Comparison of ENCODE assay signal across 9 mouse cellular contexts in the genomic region with DNA sequence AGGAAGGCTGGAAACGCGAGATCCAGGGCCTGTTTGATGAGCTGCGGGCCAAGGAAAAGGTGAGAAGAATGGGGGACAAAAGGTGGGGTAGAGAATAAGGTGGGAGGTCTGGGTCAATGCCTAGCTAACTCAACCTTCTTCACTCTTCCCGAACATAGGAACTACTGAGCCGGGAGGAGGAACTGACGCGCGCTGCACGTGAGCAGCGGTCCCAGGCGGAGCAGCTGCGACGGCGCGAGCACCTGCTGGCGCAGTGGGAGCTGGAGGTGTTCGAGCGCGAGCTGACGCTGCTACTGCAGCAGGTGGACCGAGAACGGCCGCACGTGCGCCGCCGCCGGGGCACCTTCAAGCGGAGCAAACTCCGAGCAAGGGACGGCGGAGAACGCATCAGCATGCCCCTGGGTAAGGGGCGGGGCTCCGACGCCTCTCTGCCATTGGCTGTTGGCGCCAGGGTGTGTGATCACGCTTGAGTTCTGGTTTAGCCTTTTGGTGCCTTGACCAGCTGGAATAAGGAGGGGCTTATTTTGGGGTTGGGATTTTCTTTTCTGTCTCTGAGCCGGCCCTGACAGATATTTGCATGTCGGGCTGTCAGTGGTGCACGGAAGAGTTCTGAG. TPM values are rescaled to one million over a fixed set of nuclear protein-coding genes. Genes with fewer than 3 reads are reported as not detected.
DNase-seq lines count a peak whose midpoint lies in the region; ATAC-seq and TF ChIP-seq lines count a peak whose summit lies in the region.
"Had no signal": no experiment of that assay in that cellular context is flagged by ENCODE, and none has a peak within 500 bp of the region (broad histone marks: within the 10 kb centered on the region; RNA-seq: fewer than 3 reads in every experiment).

No protein-coding gene starts in this region.

- peaks cover 81% of the 10 kb centered on the region for H3K36me3 ChIP-seq in E14TG2a.4 (ENCODE audit: insufficient read depth, low read length)
- peaks cover 83% of the 10 kb centered on the region for H3K36me3 ChIP-seq in forebrain, embryonic 12.5 days (replicated peaks)
- H3K36me3 ChIP-seq in midbrain, embryonic 10.5 days, result peaks cover 94% of the 10 kb centered on the region

- H3K9me3 ChIP-seq in E14TG2a.4 (ENCODE audit: low read length), result no peaks in the 10 kb centered on the region
- no peaks in the 10 kb centered on the region for H3K9me3 ChIP-seq in forebrain, embryonic 12.5 days
- H3K9me3 ChIP-seq in midbrain, embryonic 10.5 days (replicated peaks), result no peaks in the 10 kb centered on the region

- H3K4me2 ChIP-seq in forebrain, embryonic 12.5 days, result peak overlapping the region; percentile 64

- DNase-seq in cerebellum, postnatal 14 days, result peak; percentile 27 to 52
- no peak for DNase-seq in cerebellum, adult 8-10 months
- peak; percentile 67 for DNase-seq in midbrain, embryonic 10.5 days (ENCODE audit: low spot score)
- no peak for DNase-seq in frontal cortex, postnatal 25 days (ENCODE audit: low spot score in 2 of 2)
- no peak for DNase-seq in adrenal gland, postnatal 14 days
- DNase-seq in gastrocnemius, adult 2 months, result no peak

- no peak overlapping the region for H3K27ac ChIP-seq in forebrain, embryonic 12.5 days
- peak overlapping the region; percentile 47; the same call in 1 of the 2 replicates for H3K27ac ChIP-seq in midbrain, embryonic 10.5 days (replicated peaks)
- H3K27ac ChIP-seq in gastrocnemius, adult 2 months, result no peak overlapping the region
- H3K27ac ChIP-seq: layer of hippocampus, adult 2 months had no signal

- ATAC-seq in forebrain, embryonic 12.5 days (ENCODE audit: low FRiP score), result peak; percentile 73

- H3K4me1 ChIP-seq in E14TG2a.4 (replicated peaks; ENCODE audit: low read depth, low read length), result peaks cover 48% of the 10 kb centered on the region
- H3K4me1 ChIP-seq in forebrain, embryonic 12.5 days, result peaks cover 40% of the 10 kb centered on the region
- peaks cover 41% of the 10 kb centered on the region for H3K4me1 ChIP-seq in midbrain, embryonic 10.5 days

- intact Hi-C loops in gastrocnemius, adult 2 months (cut with DNase I), result no loop called here

- no peak for TF ChIP-seq CTCF in E14TG2a.4 (conservative IDR thresholded peaks at IDR 0.05; ENCODE audit: low read length)
- TF ChIP-seq CTCF in gastrocnemius, adult 2 months (IDR thresholded peaks at IDR 0.05), result no peak

- peak overlapping the region; percentile 75 for H3K4me3 ChIP-seq in E14TG2a.4 (replicated peaks; ENCODE audit: low read length)
- peak overlapping the region; percentile 39 for H3K4me3 ChIP-seq in forebrain, embryonic 12.5 days (replicated peaks)
- H3K4me3 ChIP-seq in midbrain, embryonic 10.5 days, result peak overlapping the region; percentile 51
- no peak overlapping the region for H3K4me3 ChIP-seq in gastrocnemius, adult 2 months
- H3K4me3 ChIP-seq: layer of hippocampus, adult 2 months had no signal

- H3K9ac ChIP-seq in forebrain, embryonic 12.5 days, result peak overlapping the region; percentile 47

- WGBS in forebrain, embryonic 12.5 days, result 6% methylated on average over 41 of the region's 41 CpGs
- WGBS in midbrain, embryonic 10.5 days, result 10% methylated on average over 41 of the region's 41 CpGs

- H3K27me3 ChIP-seq in E14TG2a.4 (ENCODE audit: insufficient read depth, low read length), result peaks cover 16% of the 10 kb centered on the region
- peaks cover 15% of the 10 kb centered on the region for H3K27me3 ChIP-seq in forebrain, embryonic 12.5 days
- peaks cover 20% of the 10 kb centered on the region for H3K27me3 ChIP-seq in midbrain, embryonic 10.5 days (ENCODE audit: low read depth, poor library complexity, severe bottlenecking)

RNA-seq across cellular contexts. Expression of a gene that starts 7.2 kb away (rescaled TPM):
- polyA plus RNA-seq in forebrain, embryonic 12.5 days (2016; fragmentation: Nextera tagmentation; extraction: Ambion mirVana), result 32.4 and 35.1 TPM in 2 replicates
- 22.8 and 25.6 TPM in 2 replicates for polyA plus RNA-seq in midbrain, embryonic 10.5 days (2016; fragmentation: Nextera tagmentation; extraction: Ambion mirVana)
- total RNA-seq in adrenal gland, postnatal 14 days (2021), result 75.1 and 78.4 TPM in 2 replicates
- total RNA-seq in gastrocnemius, adult 2 months (2021), result 10 to 100 TPM; 12.6 to 14.0 TPM

RNA-seq across cellular contexts. Expression of a gene that starts 7.4 kb away (rescaled TPM):
- 19.2 and 22.2 TPM in 2 replicates for polyA plus RNA-seq in forebrain, embryonic 12.5 days (2016; fragmentation: Nextera tagmentation; extraction: Ambion mirVana)
- polyA plus RNA-seq in midbrain, embryonic 10.5 days (2016; fragmentation: Nextera tagmentation; extraction: Ambion mirVana), result 28.7 and 29.9 TPM in 2 replicates
- total RNA-seq in adrenal gland, postnatal 14 days (2021), result 50.4 and 51.2 TPM in 2 replicates
- 10 to 100 TPM in 1 of 2 experiments, 1 to 10 TPM in 1; 8.7 to 11.8 TPM for total RNA-seq in gastrocnemius, adult 2 months (2021)

RNA-seq across cellular contexts. Expression of a gene that starts 8.2 kb away (rescaled TPM):
- 0.29 TPM in 1 of 2 replicates, not detected in the other for polyA plus RNA-seq in forebrain, embryonic 12.5 days (2016; fragmentation: Nextera tagmentation; extraction: Ambion mirVana)
- polyA plus RNA-seq in midbrain, embryonic 10.5 days (2016; fragmentation: Nextera tagmentation; extraction: Ambion mirVana), result 0.20 TPM in 1 of 2 replicates, not detected in the other
- total RNA-seq in adrenal gland, postnatal 14 days (2021), result not detected in 2 replicates
- not detected for total RNA-seq in gastrocnemius, adult 2 months (2021)

RNA-seq across cellular contexts. Expression of a gene that starts 30.2 kb away (rescaled TPM):
- 6.1 and 6.7 TPM in 2 replicates for polyA plus RNA-seq in forebrain, embryonic 12.5 days (2016; fragmentation: Nextera tagmentation; extraction: Ambion mirVana)
- polyA plus RNA-seq in midbrain, embryonic 10.5 days (2016; fragmentation: Nextera tagmentation; extraction: Ambion mirVana), result 9.3 and 9.5 TPM in 2 replicates
- 29.1 and 29.3 TPM in 2 replicates for total RNA-seq in adrenal gland, postnatal 14 days (2021)
- 100 to 1,000 TPM; 218 to 220 TPM for total RNA-seq in gastrocnemius, adult 2 months (2021)

RNA-seq across cellular contexts. Expression of a gene that starts 32.4 kb away (rescaled TPM):
- polyA plus RNA-seq in forebrain, embryonic 12.5 days (2016; fragmentation: Nextera tagmentation; extraction: Ambion mirVana), result 16.3 and 16.8 TPM in 2 replicates
- 22.3 and 22.9 TPM in 2 replicates for polyA plus RNA-seq in midbrain, embryonic 10.5 days (2016; fragmentation: Nextera tagmentation; extraction: Ambion mirVana)
- 56.4 and 64.0 TPM in 2 replicates for total RNA-seq in adrenal gland, postnatal 14 days (2021)
- 10 to 100 TPM in 1 of 2 experiments, 1 to 10 TPM in 1; 10.0 to 11.0 TPM for total RNA-seq in gastrocnemius, adult 2 months (2021)

Comparison
In these comparisons a context has a peak if more than half of its experiments do, and no peak if none do; other contexts are left out.
1. DNase-seq: peak in cerebellum, postnatal 14 days (2 of 2) and midbrain, embryonic 10.5 days (single experiment); none in cerebellum, adult 8-10 months (single experiment), frontal cortex, postnatal 25 days (0 of 2), adrenal gland, postnatal 14 days (single experiment) and gastrocnemius, adult 2 months (single experiment).